21 mouse cellular contexts compared by ENCODE assay signal in the genomic region with DNA sequence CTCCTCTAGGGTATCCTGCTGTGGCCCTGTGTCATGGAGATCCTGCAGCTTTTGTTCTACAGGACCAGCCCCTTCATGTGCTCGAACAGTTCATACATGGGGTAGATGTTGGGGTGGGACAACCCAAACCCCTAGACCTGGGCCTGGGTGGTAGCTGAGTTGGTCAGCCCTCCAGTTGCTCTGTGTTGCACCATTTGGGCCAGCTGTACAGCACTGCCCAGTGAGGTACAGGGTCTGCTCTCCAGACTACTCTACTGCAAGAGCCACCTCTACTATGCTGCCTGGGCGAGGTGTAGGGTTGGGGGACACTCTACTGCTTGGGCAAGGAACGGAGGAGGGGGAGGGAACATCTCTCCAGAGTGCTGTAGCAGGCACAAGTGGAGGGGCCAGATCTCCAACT.
DNase-seq lines count a peak whose midpoint lies in the region; ATAC-seq and TF ChIP-seq lines count a peak whose summit lies in the region.
"Had no signal": no experiment of that assay in that cellular context is flagged by ENCODE, and none has a peak within 500 bp of the region (broad histone marks: within the 10 kb centered on the region; RNA-seq: fewer than 3 reads in every experiment).

No protein-coding gene starts in this region.

- no peaks in the 10 kb centered on the region for H3K27me3 ChIP-seq in heart, embryonic 12.5 days (replicated peaks)
- H3K27me3 ChIP-seq in heart, adult 2 months (ENCODE audit: control insufficient read depth, insufficient read depth, low read length) = no peaks in the 10 kb centered on the region
- H3K27me3 ChIP-seq in midbrain, embryonic 11.5 days (ENCODE audit: control insufficient read depth, insufficient read depth, low read length) = no peaks in the 10 kb centered on the region
- H3K27me3 ChIP-seq in midbrain, embryonic 13.5 days = no peaks in the 10 kb centered on the region
- H3K27me3 ChIP-seq in stomach, embryonic 14.5 days (ENCODE audit: control insufficient read depth, insufficient read depth, low read length) = no peaks in the 10 kb centered on the region
- H3K27me3 ChIP-seq in stomach, postnatal 0 days (ENCODE audit: control insufficient read depth, insufficient read depth, low read length) = no peaks in the 10 kb centered on the region
- no peaks in the 10 kb centered on the region for H3K27me3 ChIP-seq in hindbrain, embryonic 16.5 days (replicated peaks; ENCODE audit: control insufficient read depth, insufficient read depth, low read length)
- H3K27me3 ChIP-seq: CH12.LX; embryonic facial prominence, embryonic 13.5 days; forebrain, embryonic 12.5 days; heart, embryonic 13.5 days; hindbrain, embryonic 12.5 days had no signal

- H3K9me3 ChIP-seq in heart, embryonic 12.5 days (replicated peaks) = no peaks in the 10 kb centered on the region
- H3K9me3 ChIP-seq in midbrain, embryonic 11.5 days (ENCODE audit: control insufficient read depth, low read length) = no peaks in the 10 kb centered on the region
- no peaks in the 10 kb centered on the region for H3K9me3 ChIP-seq in midbrain, embryonic 13.5 days
- no peaks in the 10 kb centered on the region for H3K9me3 ChIP-seq in stomach, embryonic 14.5 days (ENCODE audit: control insufficient read depth, low read depth, low read length)
- no peaks in the 10 kb centered on the region for H3K9me3 ChIP-seq in stomach, postnatal 0 days (ENCODE audit: control insufficient read depth, low read length)
- H3K9me3 ChIP-seq in hindbrain, embryonic 16.5 days (ENCODE audit: control insufficient read depth, low read length) = no peaks in the 10 kb centered on the region
- H3K9me3 ChIP-seq: embryonic facial prominence, embryonic 13.5 days; forebrain, embryonic 12.5 days; heart, embryonic 13.5 days; hindbrain, embryonic 12.5 days had no signal

- WGBS in heart, embryonic 12.5 days = 68% methylated on average over 3 of the region's 3 CpGs
- WGBS in heart, adult 2 months = 47% methylated on average over 3 of the region's 3 CpGs
- WGBS in midbrain, embryonic 11.5 days = 64% methylated on average over 3 of the region's 3 CpGs
- WGBS in midbrain, embryonic 13.5 days = 52% methylated on average over 3 of the region's 3 CpGs
- WGBS in stomach, embryonic 14.5 days = 72% methylated on average over 3 of the region's 3 CpGs
- WGBS in stomach, postnatal 0 days = 78% methylated on average over 3 of the region's 3 CpGs
- WGBS in hindbrain, embryonic 16.5 days = 81% methylated on average over 3 of the region's 3 CpGs

- no peak for TF ChIP-seq POLR2A in heart, adult 2 months (IDR thresholded peaks at IDR 0.05; ENCODE audit: insufficient read depth, low read depth, low read length)

- no peaks in the 10 kb centered on the region for H3K79me2 ChIP-seq in heart, adult 2 months (replicated peaks; ENCODE audit: control insufficient read depth, insufficient read depth, low read length)

- H3K4me1 ChIP-seq in heart, embryonic 12.5 days (replicated peaks) = no peaks in the 10 kb centered on the region
- no peaks in the 10 kb centered on the region for H3K4me1 ChIP-seq in heart, adult 2 months (ENCODE audit: control insufficient read depth, insufficient read depth, low read length)
- H3K4me1 ChIP-seq in midbrain, embryonic 11.5 days (ENCODE audit: control insufficient read depth, insufficient read depth, low read length) = no peaks in the 10 kb centered on the region
- H3K4me1 ChIP-seq in midbrain, embryonic 13.5 days (replicated peaks) = no peaks in the 10 kb centered on the region
- H3K4me1 ChIP-seq in stomach, embryonic 14.5 days (ENCODE audit: control insufficient read depth, insufficient read depth, low read length) = no peaks in the 10 kb centered on the region
- no peaks in the 10 kb centered on the region for H3K4me1 ChIP-seq in stomach, postnatal 0 days (replicated peaks; ENCODE audit: control insufficient read depth, insufficient read depth)
- H3K4me1 ChIP-seq in hindbrain, embryonic 16.5 days (ENCODE audit: control insufficient read depth, insufficient read depth, low read depth, low read length) = no peaks in the 10 kb centered on the region
- H3K4me1 ChIP-seq: embryonic facial prominence, embryonic 13.5 days; forebrain, embryonic 12.5 days; heart, embryonic 13.5 days; hindbrain, embryonic 12.5 days had no signal

- DNase-seq in heart, adult 2 months = no peak
- no peak for DNase-seq in midbrain, embryonic 11.5 days (ENCODE audit: low spot score, missing footprints)
- DNase-seq in stomach, postnatal 0 days (ENCODE audit: low spot score) = no peak
- DNase-seq: adrenal gland, postnatal 10 days; cerebellum, adult 11 months; cerebellum, adult 8-10 months; embryo, embryonic 11 days; gastrocnemius, postnatal 10 days; heart, adult 18-20 months; heart, postnatal 4 days had no signal

- no peak for TF ChIP-seq EP300 in heart, adult 2 months (IDR thresholded peaks at IDR 0.05; ENCODE audit: insufficient read depth, low read depth, low read length)
- TF ChIP-seq EP300 in stomach, postnatal 0 days (optimal IDR thresholded peaks at IDR 0.05) = no peak

- no peak for TF ChIP-seq CTCF in heart, adult 2 months (IDR thresholded peaks at IDR 0.05)
- TF ChIP-seq CTCF in stomach, postnatal 0 days (IDR thresholded peaks at IDR 0.05; ENCODE audit: low read depth) = no peak

- H3K4me2 ChIP-seq in heart, embryonic 12.5 days = no peak overlapping the region
- H3K4me2 ChIP-seq in midbrain, embryonic 11.5 days = no peak overlapping the region
- H3K4me2 ChIP-seq in midbrain, embryonic 13.5 days (replicated peaks) = no peak overlapping the region
- no peak overlapping the region for H3K4me2 ChIP-seq in stomach, embryonic 14.5 days (replicated peaks; ENCODE audit: low read depth, low read length)
- no peak overlapping the region for H3K4me2 ChIP-seq in stomach, postnatal 0 days (replicated peaks; ENCODE audit: low read depth)
- no peak overlapping the region for H3K4me2 ChIP-seq in hindbrain, embryonic 16.5 days (ENCODE audit: low read length)
- H3K4me2 ChIP-seq: embryonic facial prominence, embryonic 13.5 days; forebrain, embryonic 12.5 days; heart, embryonic 13.5 days; hindbrain, embryonic 12.5 days had no signal

- H3K36me3 ChIP-seq in heart, embryonic 12.5 days = no peaks in the 10 kb centered on the region
- no peaks in the 10 kb centered on the region for H3K36me3 ChIP-seq in heart, adult 2 months (ENCODE audit: control insufficient read depth, insufficient read depth, low read length)
- no peaks in the 10 kb centered on the region for H3K36me3 ChIP-seq in midbrain, embryonic 11.5 days (ENCODE audit: control insufficient read depth, insufficient read depth, low read length)
- H3K36me3 ChIP-seq in midbrain, embryonic 13.5 days = no peaks in the 10 kb centered on the region
- H3K36me3 ChIP-seq in stomach, embryonic 14.5 days (ENCODE audit: control insufficient read depth, insufficient read depth, low read length) = no peaks in the 10 kb centered on the region
- no peaks in the 10 kb centered on the region for H3K36me3 ChIP-seq in stomach, postnatal 0 days (ENCODE audit: control insufficient read depth, insufficient read depth, low read length)
- H3K36me3 ChIP-seq in hindbrain, embryonic 16.5 days (ENCODE audit: control insufficient read depth, insufficient read depth, low read length) = no peaks in the 10 kb centered on the region
- H3K36me3 ChIP-seq: embryonic facial prominence, embryonic 13.5 days; forebrain, embryonic 12.5 days; heart, embryonic 13.5 days; hindbrain, embryonic 12.5 days had no signal

- intact Hi-C loops in heart, adult 2 months (cut with DNase I) = no loop called here

- no peak overlapping the region for H3K27ac ChIP-seq in heart, embryonic 12.5 days (ENCODE audit: poor library complexity, severe bottlenecking)
- no peak overlapping the region for H3K27ac ChIP-seq in heart, adult 2 months
- H3K27ac ChIP-seq in midbrain, embryonic 11.5 days (ENCODE audit: low read depth, low read length) = no peak overlapping the region
- no peak overlapping the region for H3K27ac ChIP-seq in midbrain, embryonic 13.5 days
- no peak overlapping the region for H3K27ac ChIP-seq in stomach, embryonic 14.5 days (ENCODE audit: low read length)
- no peak overlapping the region for H3K27ac ChIP-seq in stomach, postnatal 0 days (replicated peaks)
- no peak overlapping the region for H3K27ac ChIP-seq in hindbrain, embryonic 16.5 days (ENCODE audit: low read depth, low read length)
- H3K27ac ChIP-seq: embryonic facial prominence, embryonic 13.5 days; forebrain, embryonic 12.5 days; heart, embryonic 13.5 days; hindbrain, embryonic 12.5 days; hindbrain, postnatal 0 days had no signal

- no peak overlapping the region for H3K4me3 ChIP-seq in heart, embryonic 12.5 days
- H3K4me3 ChIP-seq in heart, adult 2 months = no peak overlapping the region
- H3K4me3 ChIP-seq in midbrain, embryonic 11.5 days (ENCODE audit: low read depth, low read length) = no peak overlapping the region
- no peak overlapping the region for H3K4me3 ChIP-seq in midbrain, embryonic 13.5 days (replicated peaks)
- no peak overlapping the region for H3K4me3 ChIP-seq in stomach, embryonic 14.5 days (ENCODE audit: low read depth, low read length)
- no peak overlapping the region for H3K4me3 ChIP-seq in stomach, postnatal 0 days (ENCODE audit: low read depth, low read length)
- H3K4me3 ChIP-seq in hindbrain, embryonic 16.5 days (ENCODE audit: low read length) = no peak overlapping the region
- H3K4me3 ChIP-seq: embryonic facial prominence, embryonic 13.5 days; forebrain, embryonic 12.5 days; heart, embryonic 13.5 days; hindbrain, embryonic 12.5 days had no signal

- 0 out of 2 replicates have a peak, but pooled peaks have one; percentile 22 for ATAC-seq in heart, embryonic 12.5 days (ENCODE audit: insufficient number of reproducible peaks, low FRiP score)
- ATAC-seq in midbrain, embryonic 11.5 days (ENCODE audit: low FRiP score) = 0 out of 2 replicates have a peak, but pooled peaks have one; percentile 40
- ATAC-seq in midbrain, embryonic 13.5 days = no peak
- ATAC-seq in stomach, embryonic 14.5 days (ENCODE audit: insufficient number of reproducible peaks, insufficient read depth, low FRiP score, low read depth) = 0 out of 2 replicates have a peak, but pooled peaks have one; percentile 37
- ATAC-seq in stomach, postnatal 0 days (ENCODE audit: low FRiP score, low TSS enrichment) = no peak
- ATAC-seq in hindbrain, embryonic 16.5 days = no peak
- ATAC-seq: forebrain, embryonic 16.5 days; hindbrain, postnatal 0 days had no signal

- H3K9ac ChIP-seq in heart, embryonic 12.5 days = no peak overlapping the region
- no peak overlapping the region for H3K9ac ChIP-seq in heart, adult 2 months (ENCODE audit: low read depth, low read length)
- no peak overlapping the region for H3K9ac ChIP-seq in midbrain, embryonic 11.5 days (ENCODE audit: low read length)
- H3K9ac ChIP-seq in midbrain, embryonic 13.5 days (replicated peaks) = no peak overlapping the region
- H3K9ac ChIP-seq in stomach, embryonic 14.5 days (replicated peaks; ENCODE audit: low read depth, low read length) = no peak overlapping the region
- no peak overlapping the region for H3K9ac ChIP-seq in stomach, postnatal 0 days (ENCODE audit: low read length)
- H3K9ac ChIP-seq in hindbrain, embryonic 16.5 days (ENCODE audit: low read depth, low read length) = no peak overlapping the region
- H3K9ac ChIP-seq: embryonic facial prominence, embryonic 13.5 days; forebrain, embryonic 12.5 days; heart, embryonic 13.5 days; hindbrain, embryonic 12.5 days had no signal

Comparison
In these comparisons a context has a peak if more than half of its experiments do, and no peak if none do; other contexts are left out.
1. ATAC-seq: peak in heart, embryonic 12.5 days (single experiment), midbrain, embryonic 11.5 days (single experiment) and stomach, embryonic 14.5 days (single experiment); none in midbrain, embryonic 13.5 days (single experiment), stomach, postnatal 0 days (single experiment) and hindbrain, embryonic 16.5 days (single experiment).